Mouse (Mus musculus) limb, embryonic 12.5 days (tissue): ENCODE measurements around the gene Kalrn. TPM values are rescaled to one million over a fixed set of nuclear protein-coding genes. Genes with fewer than 3 reads are reported as not detected.

Experiments
- ATAC-seq: fragments of 200-750 bp; cut with Nextera tagmentation; 2 replicates; pipeline ENCODE4 v1.8.0; 2017; ENCODE audit warnings: low read depth, moderate TSS enrichment; ENCODE audit not compliant: insufficient number of reproducible peaks, insufficient read depth, low FRiP score, low TSS enrichment
- H3K27ac ChIP-seq: fragments of 300-500 bp; sonication (generic); 2 replicates; pipeline ENCODE4 v1.5.1; 2016; ENCODE audit warnings: mild to moderate bottlenecking, moderate library complexity
- H3K27me3 ChIP-seq: fragments of 300-500 bp; sonication (generic); 2 replicates; pipeline ENCODE4 v1.6.1; 2016; ENCODE audit warnings: mild to moderate bottlenecking, moderate library complexity
- H3K36me3 ChIP-seq: fragments of 300-500 bp; sonication (generic); 2 replicates; pipeline ENCODE4 v1.6.1; 2016; ENCODE audit warnings: mild to moderate bottlenecking, moderate library complexity
- H3K4me1 ChIP-seq: fragments of 300-500 bp; sonication (generic); replicated peaks from 2 replicates; pipeline ENCODE4 v1.6.1; 2016
- H3K4me2 ChIP-seq: fragments of 300-500 bp; sonication (generic); 2 replicates; pipeline ENCODE4 v1.6.1; 2016; ENCODE audit warnings: mild to moderate bottlenecking, moderate library complexity
- H3K4me3 ChIP-seq: fragments of 300-500 bp; sonication (generic); replicated peaks from 2 replicates; pipeline ENCODE4 v1.5.1; 2016; ENCODE audit warnings: mild to moderate bottlenecking
- H3K9ac ChIP-seq: fragments of 300-500 bp; sonication (generic); replicated peaks from 2 replicates; pipeline ENCODE4 v1.6.1; 2016; ENCODE audit warnings: mild to moderate bottlenecking, moderate library complexity
- H3K9me3 ChIP-seq: fragments of 300-500 bp; sonication (generic); 2 replicates; pipeline ENCODE4 v1.6.1; 2016; ENCODE audit warnings: mild to moderate bottlenecking, moderate library complexity
- WGBS: fragments of 180-500 bp; shearing (Covaris S2); methylation state at CpG from one replicate; pipeline ENCODE4 v1.1.7; 2016; 5-methylcytosine and 5-hydroxymethylcytosine counted together
- polyA plus RNA-seq: library from polyadenylated mRNA; unstranded; fragments of >200 nt; fragmentation: Nextera tagmentation; extraction: Ambion mirVana; gene quantifications from 2 replicates; pipeline ENCODE4 v1.2.1, GENCODE M21; 2016

Gene Kalrn
- polyA plus RNA-seq, 1 experiment from 2014 or later: 13.1 TPM

GRCm38 (mm10) chr16:33944772-33945171, 628.6 kb downstream of the Kalrn start:
- peaks cover 61% of the 10 kb centered on the region for H3K36me3 ChIP-seq
- no peak overlapping the region for H3K9ac ChIP-seq
- no peak overlapping the region for H3K27ac ChIP-seq
- no peak overlapping the region for H3K4me2 ChIP-seq
- no peaks in the 10 kb centered on the region for H3K27me3 ChIP-seq
- ATAC-seq: no peak
- peaks cover 56% of the 10 kb centered on the region for H3K4me1 ChIP-seq
- no peaks in the 10 kb centered on the region for H3K9me3 ChIP-seq
- H3K4me3 ChIP-seq: no peak overlapping the region
- WGBS: 10% methylated on average over 6 of the region's 6 CpGs

GRCm38 (mm10) chr16:33944126-33944525, 629.2 kb downstream of the Kalrn start:
- H3K27ac ChIP-seq: no peak overlapping the region
- ATAC-seq: no peak
- no peak overlapping the region for H3K4me3 ChIP-seq
- 85% methylated on average over 4 of the region's 4 CpGs for whole genome bisulfite sequencing
- peaks cover 55% of the 10 kb centered on the region for H3K36me3 ChIP-seq
- H3K9me3 ChIP-seq: no peaks in the 10 kb centered on the region
- no peak overlapping the region for H3K4me2 ChIP-seq
- no peak overlapping the region for H3K9ac ChIP-seq
- H3K27me3 ChIP-seq: no peaks in the 10 kb centered on the region
- peaks cover 62% of the 10 kb centered on the region for H3K4me1 ChIP-seq

- Histone ChIP-seq H3K9me3 (no peaks in the 10 kb centered on the region), H3K27ac (no peak overlapping the region), H3K36me3 (peaks cover 47% of the 10 kb centered on the region), H3K4me3 (no peak overlapping the region), H3K9ac (no peak overlapping the region), H3K4me1 (peaks cover 70% of the 10 kb centered on the region), H3K4me2 (no peak overlapping the region), H3K27me3 (no peaks in the 10 kb centered on the region)
- ATAC-seq: no peak
- 97% methylated on average over 6 of the region's 6 CpGs for WGBS
These were observed 629.9 kb downstream of the Kalrn start for GRCm38 (mm10) chr16:33943388-33943787.

- ATAC-seq: no peak
- no peaks in the 10 kb centered on the region for H3K27me3 ChIP-seq
- H3K9me3 ChIP-seq: no peaks in the 10 kb centered on the region
These were observed 631.0 kb downstream of the Kalrn start for GRCm38 (mm10) chr16:33942341-33942740.

GRCm38 (mm10) chr16:33941271-33941781, 632.0 kb downstream of the Kalrn start:
- ATAC-seq: no peak
- Histone ChIP-seq H3K4me3 (no peak overlapping the region), H3K4me2 (no peak overlapping the region), H3K4me1 (peaks cover 78% of the 10 kb centered on the region), H3K36me3 (peaks cover 30% of the 10 kb centered on the region; the same call in 1 of the 2 replicates), H3K9ac (no peak overlapping the region), H3K27me3 (no peaks in the 10 kb centered on the region), H3K27ac (peak overlapping the region; percentile 65; the same call in 1 of the 2 replicates), H3K9me3 (no peaks in the 10 kb centered on the region)
- 72% methylated on average over 11 of the region's 11 CpGs for WGBS

More at GRCm38 (mm10) chr16:33942341-33942740, 631.0 kb downstream of the Kalrn start:
- Histone ChIP-seq H3K9ac (no peak overlapping the region; the same call in 1 of the 2 replicates), H3K4me1 (peaks cover 80% of the 10 kb centered on the region), H3K36me3 (peaks cover 37% of the 10 kb centered on the region), H3K4me2 (no peak overlapping the region), H3K27ac (peak overlapping the region; percentile 65), H3K4me3 (no peak overlapping the region)
- 38% methylated on average over 11 of the region's 11 CpGs for WGBS

- ATAC-seq: no peak
- no peaks in the 10 kb centered on the region for H3K9me3 ChIP-seq
- H3K36me3 ChIP-seq: peaks cover 22% of the 10 kb centered on the region; the same call in 1 of the 2 replicates
- no peak overlapping the region for H3K4me2 ChIP-seq
- no peaks in the 10 kb centered on the region for H3K27me3 ChIP-seq
- H3K27ac ChIP-seq: peak overlapping the region; percentile 45; the same call in 1 of the 2 replicates
- peaks cover 66% of the 10 kb centered on the region for H3K4me1 ChIP-seq
- no peak overlapping the region for H3K4me3 ChIP-seq
- 81% methylated on average over 5 of the region's 5 CpGs for WGBS
- H3K9ac ChIP-seq: no peak overlapping the region
These were observed 633.2 kb downstream of the Kalrn start for GRCm38 (mm10) chr16:33940095-33940494.

GRCm38 (mm10) chr16:33939636-33940035, 633.7 kb downstream of the Kalrn start:
- no peaks in the 10 kb centered on the region for H3K27me3 ChIP-seq
- ATAC-seq: no peak
- H3K36me3 ChIP-seq: peaks cover 22% of the 10 kb centered on the region; the same call in 1 of the 2 replicates
- H3K4me2 ChIP-seq: no peak overlapping the region
- H3K4me3 ChIP-seq: no peak overlapping the region
- peaks cover 65% of the 10 kb centered on the region for H3K4me1 ChIP-seq
- H3K9ac ChIP-seq: no peak overlapping the region
- H3K9me3 ChIP-seq: no peaks in the 10 kb centered on the region
- WGBS: 25% methylated on average over 9 of the region's 9 CpGs
- peak overlapping the region; percentile 45; the same call in 1 of the 2 replicates for H3K27ac ChIP-seq

GRCm38 (mm10) chr16:33939133-33939531, 634.2 kb downstream of the Kalrn start:
- H3K36me3 ChIP-seq: peaks cover 22% of the 10 kb centered on the region; the same call in 1 of the 2 replicates
- no peak overlapping the region for H3K9ac ChIP-seq
- no peak for ATAC-seq
- H3K27ac ChIP-seq: peak overlapping the region; percentile 60; the same call in 1 of the 2 replicates
- peaks cover 65% of the 10 kb centered on the region for H3K4me1 ChIP-seq
- H3K27me3 ChIP-seq: no peaks in the 10 kb centered on the region
- H3K9me3 ChIP-seq: no peaks in the 10 kb centered on the region
- WGBS: 80% methylated on average over 2 of the region's 2 CpGs
- no peak overlapping the region for H3K4me2 ChIP-seq
- H3K4me3 ChIP-seq: no peak overlapping the region

- WGBS: 59% methylated on average over 12 of the region's 12 CpGs
- H3K4me2 ChIP-seq: no peak overlapping the region
- H3K9ac ChIP-seq: no peak overlapping the region
- H3K4me1 ChIP-seq: peaks cover 68% of the 10 kb centered on the region
- H3K27ac ChIP-seq: no peak overlapping the region; the same call in 1 of the 2 replicates
- H3K36me3 ChIP-seq: peaks cover 22% of the 10 kb centered on the region; the same call in 1 of the 2 replicates
- H3K9me3 ChIP-seq: no peaks in the 10 kb centered on the region
- no peak for ATAC-seq
- no peak overlapping the region for H3K4me3 ChIP-seq
- no peaks in the 10 kb centered on the region for H3K27me3 ChIP-seq
These were observed 634.8 kb downstream of the Kalrn start for GRCm38 (mm10) chr16:33938311-33939132.

GRCm38 (mm10) chr16:33937567-33937966, 635.8 kb downstream of the Kalrn start:
- H3K4me2 ChIP-seq: no peak overlapping the region
- peaks cover 21% of the 10 kb centered on the region; the same call in 1 of the 2 replicates for H3K36me3 ChIP-seq
- 89% methylated on average over 8 of the region's 8 CpGs for WGBS
- no peaks in the 10 kb centered on the region for H3K9me3 ChIP-seq
- H3K4me1 ChIP-seq: peaks cover 67% of the 10 kb centered on the region
- H3K9ac ChIP-seq: no peak overlapping the region
- H3K27ac ChIP-seq: no peak overlapping the region
- ATAC-seq: no peak
- H3K4me3 ChIP-seq: no peak overlapping the region
- H3K27me3 ChIP-seq: no peaks in the 10 kb centered on the region

GRCm38 (mm10) chr16:33936885-33937284, 636.4 kb downstream of the Kalrn start:
- 72% methylated on average over 4 of the region's 4 CpGs for WGBS
- ATAC-seq: no peak
- H3K4me3 ChIP-seq: no peak overlapping the region
- no peak overlapping the region for H3K4me2 ChIP-seq
- peaks cover 62% of the 10 kb centered on the region for H3K4me1 ChIP-seq
- H3K9ac ChIP-seq: no peak overlapping the region
- H3K27ac ChIP-seq: no peak overlapping the region
- H3K9me3 ChIP-seq: no peaks in the 10 kb centered on the region
- H3K36me3 ChIP-seq: peaks cover 26% of the 10 kb centered on the region; the same call in 1 of the 2 replicates
- no peaks in the 10 kb centered on the region for H3K27me3 ChIP-seq
